Mouse (Mus musculus): ENCODE results near the gene Acbd3. TPM values are rescaled to one million over a fixed set of nuclear protein-coding genes. Genes with fewer than 3 reads are reported as not detected.
A peak's percentile ranks its signal among the peaks of the same experiment; 100 is the strongest.

Gene Acbd3
- polyA plus RNA-seq, 1 experiment, result 10.7 TPM

DNA sequence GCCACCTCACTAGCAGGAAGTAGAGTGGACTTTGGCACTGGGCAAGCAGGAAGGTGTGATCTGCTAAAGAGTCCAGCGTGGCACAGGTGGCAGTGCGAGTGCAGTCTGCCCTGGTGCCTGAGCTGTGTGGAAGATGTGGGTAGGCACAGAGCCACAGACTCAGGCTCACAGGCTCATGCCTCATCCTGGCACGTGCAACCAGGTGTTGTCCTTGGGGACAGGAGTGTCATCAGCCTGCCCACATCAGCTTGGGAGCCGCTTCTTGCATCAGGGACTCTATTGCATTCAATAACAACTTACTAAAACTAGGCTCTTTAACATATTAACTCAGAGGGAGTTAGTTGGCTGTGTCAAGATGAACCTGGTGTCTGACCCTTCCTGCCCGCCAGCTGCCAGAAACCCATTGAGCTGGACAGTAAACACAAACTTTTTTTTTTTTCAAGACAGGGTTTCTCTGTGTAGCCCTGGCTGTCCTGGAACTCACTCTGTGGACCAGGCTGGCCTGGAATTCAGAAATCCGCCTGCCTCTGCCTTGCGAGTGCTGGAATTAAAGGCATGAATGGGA is 32.2 kb downstream of the Acbd3 start:
- H3K27ac ChIP-seq (ENCODE audit: insufficient read depth, low read depth, low read length), result peak overlapping the region; percentile 86
- no peak overlapping the region for H3K4me3 ChIP-seq (ENCODE audit: low read depth, low read length)
- H3K4me1 ChIP-seq (ENCODE audit: control insufficient read depth, insufficient read depth, insufficient read length, low read length), result peaks cover 33% of the 10 kb centered on the region
- H3K36me3 ChIP-seq (ENCODE audit: control insufficient read depth, insufficient read depth, low read length), result peaks cover 14% of the 10 kb centered on the region
- TF ChIP-seq POLR2A (IDR thresholded peaks at IDR 0.05; ENCODE audit: low read depth, low read length) (no peak), CTCF (IDR thresholded peaks at IDR 0.05; ENCODE audit: extremely low read depth, insufficient read length, insufficient replicate concordance, low read depth, low read length) (no peak)
- 45% methylated on average over 7 of the region's 7 CpGs for WGBS
- no peaks in the 10 kb centered on the region for H3K27me3 ChIP-seq (ENCODE audit: control insufficient read depth, insufficient read depth, low read length)

- Histone ChIP-seq H3K27ac (ENCODE audit: insufficient read depth, low read depth, low read length) (peak overlapping the region; percentile 61), H3K4me1 (ENCODE audit: control insufficient read depth, insufficient read depth, insufficient read length, low read length) (peaks cover 39% of the 10 kb centered on the region), H3K4me3 (ENCODE audit: low read depth, low read length) (no peak overlapping the region), H3K36me3 (ENCODE audit: control insufficient read depth, insufficient read depth, low read length) (no peaks in the 10 kb centered on the region), H3K27me3 (ENCODE audit: control insufficient read depth, insufficient read depth, low read length) (no peaks in the 10 kb centered on the region)
- 41% methylated on average over 11 of the region's 11 CpGs for WGBS
- TF ChIP-seq POLR2A (IDR thresholded peaks at IDR 0.05; ENCODE audit: low read depth, low read length), result no peak
- TF ChIP-seq CTCF (IDR thresholded peaks at IDR 0.05; ENCODE audit: extremely low read depth, insufficient read length, insufficient replicate concordance, low read depth, low read length), result no peak
These were observed 36.3 kb downstream of the Acbd3 start for GRCm38 (mm10) chr1:180762180-180762579.

GRCm38 (mm10) chr1:180762679-180763078 is 36.8 kb downstream of the Acbd3 start:
- Histone ChIP-seq H3K36me3 (ENCODE audit: control insufficient read depth, insufficient read depth, low read length) (no peaks in the 10 kb centered on the region), H3K27me3 (ENCODE audit: control insufficient read depth, insufficient read depth, low read length) (no peaks in the 10 kb centered on the region), H3K27ac (ENCODE audit: insufficient read depth, low read depth, low read length) (peak overlapping the region; percentile 61), H3K4me1 (ENCODE audit: control insufficient read depth, insufficient read depth, insufficient read length, low read length) (peaks cover 36% of the 10 kb centered on the region), H3K4me3 (ENCODE audit: low read depth, low read length) (no peak overlapping the region)
- TF ChIP-seq POLR2A (IDR thresholded peaks at IDR 0.05; ENCODE audit: low read depth, low read length) (peak; percentile 12; the same call in 1 of the 2 replicates), CTCF (IDR thresholded peaks at IDR 0.05; ENCODE audit: extremely low read depth, insufficient read length, insufficient replicate concordance, low read depth, low read length) (no peak)
- WGBS, result 72% methylated on average over 8 of the region's 8 CpGs

GRCm38 (mm10) chr1:180763307-180763706 is 37.5 kb downstream of the Acbd3 start:
- peak overlapping the region; percentile 40 for H3K4me3 ChIP-seq (ENCODE audit: low read depth, low read length)
- TF ChIP-seq CTCF (IDR thresholded peaks at IDR 0.05; ENCODE audit: extremely low read depth, insufficient read length, insufficient replicate concordance, low read depth, low read length) (no peak), POLR2A (IDR thresholded peaks at IDR 0.05; ENCODE audit: low read depth, low read length) (no peak)
- no peaks in the 10 kb centered on the region for H3K36me3 ChIP-seq (ENCODE audit: control insufficient read depth, insufficient read depth, low read length)
- H3K27ac ChIP-seq (ENCODE audit: insufficient read depth, low read depth, low read length), result no peak overlapping the region
- 38% methylated on average over 14 of the region's 14 CpGs for WGBS
- peaks cover 35% of the 10 kb centered on the region for H3K4me1 ChIP-seq (ENCODE audit: control insufficient read depth, insufficient read depth, insufficient read length, low read length)
- H3K27me3 ChIP-seq (ENCODE audit: control insufficient read depth, insufficient read depth, low read length), result no peaks in the 10 kb centered on the region

- H3K4me1 ChIP-seq (ENCODE audit: control insufficient read depth, insufficient read depth, insufficient read length, low read length), result peaks cover 34% of the 10 kb centered on the region
- TF ChIP-seq CTCF (IDR thresholded peaks at IDR 0.05; ENCODE audit: extremely low read depth, insufficient read length, insufficient replicate concordance, low read depth, low read length) (peak; percentile 74; the same call in 1 of the 2 replicates), POLR2A (IDR thresholded peaks at IDR 0.05; ENCODE audit: low read depth, low read length) (no peak)
- H3K27ac ChIP-seq (ENCODE audit: insufficient read depth, low read depth, low read length), result no peak overlapping the region
- H3K27me3 ChIP-seq (ENCODE audit: control insufficient read depth, insufficient read depth, low read length), result no peaks in the 10 kb centered on the region
- no peaks in the 10 kb centered on the region for H3K36me3 ChIP-seq (ENCODE audit: control insufficient read depth, insufficient read depth, low read length)
- WGBS, result 8% methylated on average over 11 of the region's 11 CpGs
- H3K4me3 ChIP-seq (ENCODE audit: low read depth, low read length), result peak overlapping the region; percentile 40
These were observed 38.0 kb downstream of the Acbd3 start for GRCm38 (mm10) chr1:180763828-180764227.

DNA sequence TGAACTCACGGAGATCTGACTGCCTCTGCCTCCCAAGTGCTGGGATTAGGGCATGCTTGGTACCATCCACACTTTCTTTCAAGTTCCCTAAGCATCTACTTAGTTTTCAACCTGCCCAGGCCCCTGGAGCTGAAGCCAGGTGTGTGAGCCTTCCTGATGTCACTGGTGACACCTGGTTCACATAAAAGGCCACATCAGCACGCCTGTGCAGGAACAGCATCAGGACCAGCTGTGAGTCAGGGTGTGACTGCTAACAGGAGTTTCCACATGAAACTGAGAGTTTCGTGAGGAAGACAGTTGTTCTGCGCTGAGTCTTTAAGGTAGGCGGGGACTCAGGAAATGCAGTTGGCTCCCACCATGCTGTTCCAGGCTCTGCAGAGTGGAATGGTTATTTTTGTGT is 39.5 kb downstream of the Acbd3 start:
- no peak overlapping the region for H3K27ac ChIP-seq (ENCODE audit: insufficient read depth, low read depth, low read length)
- WGBS, result 90% methylated on average over 5 of the region's 5 CpGs

DNA sequence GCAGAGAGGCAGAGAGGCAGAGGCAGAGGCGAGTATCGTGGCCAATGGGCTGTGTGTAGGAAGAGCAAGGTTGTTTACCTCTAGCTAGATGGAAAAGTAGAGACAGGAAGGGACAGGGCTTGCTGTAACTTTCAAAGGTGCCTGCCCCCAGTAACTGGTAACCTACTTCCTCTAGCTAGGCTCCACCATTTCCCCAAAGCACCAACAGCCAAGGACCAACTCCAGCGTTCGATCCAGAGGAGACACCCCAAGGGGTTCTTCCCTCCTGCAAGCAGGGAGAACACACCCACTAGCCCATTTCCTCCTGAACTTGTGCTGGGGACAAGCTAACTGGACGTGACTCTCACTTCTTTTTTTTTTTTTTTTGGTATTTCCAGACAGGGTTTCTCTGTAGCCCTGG is 40.7 kb downstream of the Acbd3 start:
- TF ChIP-seq POLR2A (IDR thresholded peaks at IDR 0.05; ENCODE audit: low read depth, low read length), result no peak
- no peak for TF ChIP-seq CTCF (IDR thresholded peaks at IDR 0.05; ENCODE audit: extremely low read depth, insufficient read length, insufficient replicate concordance, low read depth, low read length)
- 0 out of 2 replicates have a peak overlapping the region, but pooled peaks have one; percentile 36 for H3K27ac ChIP-seq (ENCODE audit: insufficient read depth, low read depth, low read length)
- H3K4me1 ChIP-seq (ENCODE audit: control insufficient read depth, insufficient read depth, insufficient read length, low read length), result peaks cover 29% of the 10 kb centered on the region
- WGBS, result 52% methylated on average over 5 of the region's 5 CpGs
- H3K27me3 ChIP-seq (ENCODE audit: control insufficient read depth, insufficient read depth, low read length), result no peaks in the 10 kb centered on the region
- H3K4me3 ChIP-seq (ENCODE audit: low read depth, low read length), result no peak overlapping the region
- H3K36me3 ChIP-seq (ENCODE audit: control insufficient read depth, insufficient read depth, low read length), result no peaks in the 10 kb centered on the region

More for the DNA sequence above, 39.5 kb downstream of the Acbd3 start:
- H3K27me3 ChIP-seq (ENCODE audit: control insufficient read depth, insufficient read depth, low read length), result no peaks in the 10 kb centered on the region
- H3K4me1 ChIP-seq (ENCODE audit: control insufficient read depth, insufficient read depth, insufficient read length, low read length), result peaks cover 32% of the 10 kb centered on the region
- no peak overlapping the region for H3K4me3 ChIP-seq (ENCODE audit: low read depth, low read length)
- TF ChIP-seq CTCF (IDR thresholded peaks at IDR 0.05; ENCODE audit: extremely low read depth, insufficient read length, insufficient replicate concordance, low read depth, low read length) (no peak), POLR2A (IDR thresholded peaks at IDR 0.05; ENCODE audit: low read depth, low read length) (no peak)
- H3K36me3 ChIP-seq (ENCODE audit: control insufficient read depth, insufficient read depth, low read length), result no peaks in the 10 kb centered on the region
